Mouse (Mus musculus) ES-E14 (cell line): ENCODE measurements around the gene Spata1. TPM values are rescaled to one million over a fixed set of nuclear protein-coding genes. Genes with fewer than 3 reads are reported as not detected.

Experiments used
- DNase-seq: peaks from one replicate; pipeline ENCODE4 v3.0.0-alpha.2; 2013; ENCODE audit warnings: low read depth, low spot score
- H3K27ac ChIP-seq: 2 replicates; pipeline ENCODE4 v1.5.1; 2012; ENCODE audit warnings: low read depth, mild to moderate bottlenecking, low read length, moderate library complexity, mixed read lengths; ENCODE audit not compliant: poor library complexity, insufficient read depth, severe bottlenecking
- H3K36me3 ChIP-seq: 2 replicates; pipeline ENCODE4 v1.6.1; 2012; ENCODE audit warnings: mild to moderate bottlenecking, low read length, moderate library complexity, mixed read lengths; ENCODE audit not compliant: control insufficient read depth, poor library complexity, insufficient read depth, severe bottlenecking
- H3K4me1 ChIP-seq, 2 experiments: fragments of 150-350 bp in 1 of 2; sonication (generic) in 1 of 2; 2 replicates each; pipeline ENCODE4 v1.6.1; 2012; ENCODE audit warnings: low read length in 2 of 2, mild to moderate bottlenecking in 1 of 2, mixed read lengths in 1 of 2; ENCODE audit not compliant: control insufficient read depth in 2 of 2, insufficient read depth in 2 of 2, poor library complexity in 1 of 2
- H3K4me3 ChIP-seq, 2 experiments: fragments of 150-350 bp in 1 of 2; sonication (generic) in 1 of 2; 2 replicates each; pipeline ENCODE4 v1.5.1; 2012; ENCODE audit warnings: low read length in 2 of 2, low read depth in 1 of 2, mild to moderate bottlenecking in 1 of 2, mixed read lengths in 1 of 2; ENCODE audit not compliant: insufficient read depth in 1 of 2, poor library complexity in 1 of 2, severe bottlenecking in 1 of 2
- H3K9ac ChIP-seq: 2 replicates; pipeline ENCODE4 v1.6.1; 2012; ENCODE audit warnings: low read depth, mild to moderate bottlenecking, low read length, mixed read lengths; ENCODE audit not compliant: poor library complexity, insufficient read depth, severe bottlenecking
- H3K9me3 ChIP-seq: fragments of 150-350 bp; sonication (generic); 2 replicates; pipeline ENCODE4 v1.6.1; 2012; ENCODE audit warnings: low read depth, mild to moderate bottlenecking, low read length; ENCODE audit not compliant: control insufficient read depth, insufficient read depth
- CHD2 ChIP-seq: IDR thresholded peaks from 2 replicates; pipeline ENCODE4 v1.6.1; 2014; ENCODE audit warnings: mild to moderate bottlenecking, low read depth, low read length, inconsistent platforms
- HCFC1 ChIP-seq: IDR thresholded peaks from 2 replicates; pipeline ENCODE4 v1.6.1; 2012; ENCODE audit warnings: low read length, inconsistent platforms, borderline replicate concordance; ENCODE audit not compliant: insufficient read depth
- MAFK ChIP-seq: IDR thresholded peaks from 2 replicates; pipeline ENCODE4 v1.6.1; 2014; ENCODE audit warnings: mild to moderate bottlenecking, low read depth, low read length, inconsistent platforms; ENCODE audit not compliant: insufficient read depth
- ZC3H11A ChIP-seq: IDR thresholded peaks from 2 replicates; pipeline ENCODE4 v1.6.1; 2012; ENCODE audit warnings: low read depth, mild to moderate bottlenecking, inconsistent platforms, low read length, borderline replicate concordance
- ZNF384 ChIP-seq: IDR thresholded peaks from 2 replicates; pipeline ENCODE4 v1.6.1; 2012; ENCODE audit warnings: low read depth, low read length, inconsistent platforms
- in situ Hi-C, 2 experiments: fragments of 600-800 bp; cut with MboI; formaldehyde crosslinking; loops; one replicate each; pipeline ENCODE4 v1.15.1; 2025; ENCODE audit warnings: low sequenced_read_pairs in 2 of 2, inconsistent platforms in 1 of 2; ENCODE audit not compliant: unreplicated experiment in 2 of 2
- total RNA-seq: library from RNA; depleted of rRNA; stranded (reverse); fragments of 300-350 nt; gene quantifications from 2 replicates; pipeline ENCODE4 v1.2.3, GENCODE M21; 2012; rRNA removed

Spata1 gene
- total RNA-seq, 1 experiment: 3.1 TPM

DNA sequence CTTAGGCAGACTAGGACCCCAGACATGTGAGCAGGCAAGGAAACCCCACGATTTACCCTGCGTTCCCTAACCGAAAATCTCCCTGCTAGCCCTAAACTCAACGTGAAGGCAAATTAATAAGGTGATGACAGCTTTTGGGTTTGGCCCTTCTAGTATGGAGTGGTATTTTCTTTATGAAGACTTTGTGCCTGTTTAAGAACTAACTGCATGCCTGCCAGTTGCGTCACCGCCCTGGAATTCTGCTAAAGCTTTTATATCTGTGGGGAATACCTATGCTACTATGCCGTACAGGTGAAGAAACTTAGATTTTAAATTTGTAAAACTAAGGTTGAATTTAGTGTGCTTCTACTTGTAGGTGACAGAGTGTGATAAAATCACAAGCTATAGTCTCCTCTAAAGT is 87.1 kb downstream of the Spata1 start:
- TF ChIP-seq CHD2 (no peak), HCFC1 (no peak), ZNF384 (no peak), ZC3H11A (no peak), MAFK (no peak)
- Histone ChIP-seq H3K9ac (no peak overlapping the region), H3K36me3 (peaks cover under 1% of the 10 kb centered on the region; the same call in 1 of the 2 replicates), H3K4me1 (peaks cover 0 to 17% of the 10 kb centered on the region in 2 experiments; a peak in 1 of 4 replicates), H3K27ac (no peak overlapping the region), H3K9me3 (no peaks in the 10 kb centered on the region), H3K4me3 (no peak overlapping the region)
- in situ Hi-C loops: no loop called here
- DNase-seq: no peak

DNA sequence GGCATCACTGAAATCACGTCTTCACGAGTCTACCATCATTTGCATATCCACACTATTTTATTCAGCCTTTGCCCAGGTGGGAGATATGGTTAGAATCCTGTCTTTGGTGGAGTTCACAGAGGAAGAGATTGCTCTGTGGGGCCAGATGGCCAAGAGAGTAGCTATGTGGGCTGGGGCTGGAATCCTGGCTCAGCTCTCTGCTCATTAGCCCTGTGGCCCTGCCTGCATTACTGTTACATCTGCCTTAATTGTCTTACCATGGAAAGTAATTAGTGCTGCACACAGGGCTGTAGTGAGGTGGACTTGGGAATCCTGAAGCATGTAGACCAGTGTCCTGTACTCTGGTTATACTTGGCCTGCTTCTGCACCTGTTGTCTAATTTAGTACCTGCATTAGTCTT is 87.5 kb downstream of the Spata1 start:
- no peak overlapping the region for H3K9ac ChIP-seq
- H3K27ac ChIP-seq: no peak overlapping the region
- in situ Hi-C loops: no loop called here
- no peak overlapping the region for H3K4me3 ChIP-seq
- H3K36me3 ChIP-seq: no peaks in the 10 kb centered on the region; the same call in 1 of the 2 replicates
- no peak for TF ChIP-seq HCFC1
- TF ChIP-seq ZC3H11A: no peak
- TF ChIP-seq CHD2: no peak
- no peak for TF ChIP-seq ZNF384
- no peak for TF ChIP-seq MAFK
- DNase-seq: no peak
- peaks cover 0 to 20% of the 10 kb centered on the region in 2 experiments; a peak in 1 of 4 replicates for H3K4me1 ChIP-seq
- no peaks in the 10 kb centered on the region for H3K9me3 ChIP-seq

GRCm38 (mm10) chr3:146410114-146410513 is 89.4 kb downstream of the Spata1 start:
- TF ChIP-seq ZNF384: no peak
- peak; percentile 19; the same call in 1 of the 2 replicates for TF ChIP-seq MAFK
- Histone ChIP-seq H3K9ac (no peak overlapping the region), H3K4me1 (peaks cover 0 to 16% of the 10 kb centered on the region in 2 experiments; a peak in 1 of 4 replicates), H3K36me3 (no peaks in the 10 kb centered on the region), H3K27ac (no peak overlapping the region), H3K9me3 (no peaks in the 10 kb centered on the region), H3K4me3 (no peak overlapping the region)
- DNase-seq: no peak
- in situ Hi-C loops: no loop called here

Other genes with a start within 250 kb of the Spata1 start
- gene Ssx2ip, start 95.1 kb downstream of the Spata1 start, total RNA-seq: 18.4 and 29.2 TPM in 2 replicates
- 10.4 and 15.6 TPM in 2 replicates for gene Ctbs, start 50.0 kb downstream of the Spata1 start, total RNA-seq
- gene Gng5, start 54 bp upstream of the Spata1 start, total RNA-seq: 142 and 234 TPM in 2 replicates
- 50.2 and 64.9 TPM in 2 replicates for gene Rpf1, start 21.7 kb upstream of the Spata1 start, total RNA-seq
- not detected in 2 replicates for gene Uox, start 70.7 kb upstream of the Spata1 start, total RNA-seq
- gene Dnase2b, start 115.8 kb upstream of the Spata1 start, total RNA-seq: not detected in 2 replicates
- not detected in 2 replicates for gene 4930503B20Rik, start 151.6 kb upstream of the Spata1 start, total RNA-seq
- 0.45 TPM in 1 of 2 replicates, not detected in the other for gene Samd13, start 185.8 kb upstream of the Spata1 start, total RNA-seq